Mouse (Mus musculus): ENCODE results near the gene Cldn3.

Gene Cldn3

GRCm38 (mm10) chr5:135007802-135008571 is 22.0 kb downstream of the Cldn3 start:
- peak; percentile 36 for DNase-seq

- DNase-seq, result peak; percentile 100
Observed at GRCm38 (mm10) chr5:135008671-135009589, 22.9 kb downstream of the Cldn3 start, which contains the start of gene Abhd11. Abhd11 (plus strand) TSS chr5:135009152.

GRCm38 (mm10) chr5:135009590-135010319 is 23.7 kb downstream of the Cldn3 start:
- peak; percentile 88 for DNase-seq

GRCm38 (mm10) chr5:135010320-135010709 is 24.3 kb downstream of the Cldn3 start:
- no peak for DNase-seq

GRCm38 (mm10) chr5:135010841-135011743 is 25.1 kb downstream of the Cldn3 start:
- no peak for DNase-seq

- peak; percentile 23 for DNase-seq
Observed at GRCm38 (mm10) chr5:135011809-135012613, 26.0 kb downstream of the Cldn3 start.

GRCm38 (mm10) chr5:135012671-135013441 is 26.8 kb downstream of the Cldn3 start:
- DNase-seq, result peak; percentile 85

GRCm38 (mm10) chr5:135015497-135015896 is 29.5 kb downstream of the Cldn3 start:
- DNase-seq, result peak; percentile 85

GRCm38 (mm10) chr5:135016224-135016759 is 30.3 kb downstream of the Cldn3 start:
- no peak for DNase-seq

- DNase-seq, result no peak
Observed at GRCm38 (mm10) chr5:135021814-135022213, 35.8 kb downstream of the Cldn3 start.

- DNase-seq, result peak; percentile 93
Observed at GRCm38 (mm10) chr5:135023344-135024173, 37.5 kb downstream of the Cldn3 start, which contains the start of gene Stx1a. Stx1a (plus strand) TSS chr5:135023482.

GRCm38 (mm10) chr5:135024665-135025224 is 38.7 kb downstream of the Cldn3 start:
- DNase-seq, result peak; percentile 31

- DNase-seq, result no peak
Observed at GRCm38 (mm10) chr5:135025899-135026298, 39.9 kb downstream of the Cldn3 start.

GRCm38 (mm10) chr5:135029007-135029854 is 43.2 kb downstream of the Cldn3 start:
- DNase-seq, result no peak

GRCm38 (mm10) chr5:135032581-135032980 is 46.6 kb downstream of the Cldn3 start:
- no peak for DNase-seq

- DNase-seq, result no peak
Observed at GRCm38 (mm10) chr5:135034593-135034992, 48.6 kb downstream of the Cldn3 start.

GRCm38 (mm10) chr5:135035608-135036359 is 49.8 kb downstream of the Cldn3 start:
- peak; percentile 38 for DNase-seq

All from liver (tissue).